Mouse (Mus musculus): ENCODE measurements at regions not wholly inside any gene's neighbourhood (a gene's known extent, or its start where the extent isn't known, plus 50 kb on each side); places are given as distances from the start of the nearest gene placed in this dataset.

- no peak for DNase-seq
These were observed 634.6 kb downstream of the Brinp1 start for GRCm38 (mm10) chr4:68319575-68319974.

DNA sequence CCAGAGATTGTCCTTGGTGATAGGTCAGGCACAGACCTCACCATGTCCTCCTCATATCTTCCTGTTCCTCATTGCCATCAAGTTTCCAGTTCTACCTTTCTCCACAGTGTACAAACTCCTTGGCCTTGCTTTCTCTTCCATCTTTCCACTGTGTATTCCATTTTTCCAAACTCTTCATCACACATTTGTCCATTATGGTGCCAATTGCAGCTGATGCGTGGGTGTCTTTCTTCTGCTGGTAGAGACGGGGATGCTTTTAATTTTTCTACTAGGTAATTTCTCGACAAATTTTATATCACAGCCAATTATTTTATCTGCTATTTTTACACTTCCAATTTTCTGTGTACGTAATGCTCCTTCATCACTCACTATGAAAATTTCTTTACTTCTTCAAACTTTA is 641.4 kb downstream of the Brinp1 start:
- DNase-seq: no peak

DNA sequence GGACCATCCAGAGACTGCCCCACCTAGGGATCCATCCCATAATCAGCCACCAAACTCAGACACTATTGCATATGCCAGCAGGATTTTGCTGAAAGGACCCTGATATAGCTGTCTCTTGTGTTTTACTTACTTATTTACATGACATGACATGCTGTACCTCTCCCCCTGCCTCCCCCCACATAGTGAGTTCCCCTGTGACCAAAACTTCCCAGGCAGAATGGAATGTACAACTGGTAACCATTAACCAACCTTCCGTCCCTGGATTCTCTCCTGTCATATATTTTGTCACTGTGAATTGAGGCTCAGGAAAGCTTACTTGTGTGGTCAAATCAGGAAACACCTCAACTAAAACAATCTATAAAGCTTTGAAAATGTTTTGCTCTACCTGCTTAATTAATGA is 669.4 kb downstream of the Brinp1 start:
- DNase-seq: no peak

DNA sequence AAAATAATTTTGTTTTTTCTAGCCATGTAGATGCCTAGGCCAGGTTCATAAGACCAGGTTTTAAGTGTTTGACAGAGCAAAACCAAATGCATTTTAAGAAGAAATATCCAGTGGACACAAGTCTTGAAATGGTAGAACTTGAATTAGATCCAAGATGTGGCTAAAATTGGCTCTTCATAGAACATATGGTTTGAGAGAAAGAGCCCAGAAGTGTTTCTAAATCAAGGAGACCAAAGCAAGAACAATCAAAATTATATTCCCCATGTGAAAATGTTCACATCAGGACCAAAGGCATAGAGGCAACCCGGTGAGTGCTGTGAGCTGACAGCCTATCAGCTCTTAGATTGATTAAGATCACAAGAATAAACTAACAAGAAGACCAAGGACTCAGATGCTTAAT is 673.3 kb downstream of the Brinp1 start:
- DNase-seq: no peak

- DNase-seq: no peak
These were observed 679.0 kb downstream of the Brinp1 start for GRCm38 (mm10) chr4:68275063-68275708.
